ENCODE assay signal across 30 mouse cellular contexts in genomic region chr7:142045344-142045743, GRCm38 (mm10). TPM values are rescaled to one million over a fixed set of nuclear protein-coding genes. Genes with fewer than 3 reads are reported as not detected.
DNase-seq lines count a peak whose midpoint lies in the region; ATAC-seq and TF ChIP-seq lines count a peak whose summit lies in the region.
"Had no signal": no experiment of that assay in that cellular context is flagged by ENCODE, and none has a peak within 500 bp of the region (broad histone marks: within the 10 kb centered on the region; RNA-seq: fewer than 3 reads in every experiment).

No protein-coding gene starts in this region.

- H3K36me3 ChIP-seq in forebrain, embryonic 12.5 days (replicated peaks), result no peaks in the 10 kb centered on the region
- 0 out of 2 replicates have a peak, but pooled peaks cover 3% of the 10 kb centered on the region for H3K36me3 ChIP-seq in forebrain, embryonic 14.5 days (ENCODE audit: control insufficient read depth, insufficient read depth, low read length)
- no peaks in the 10 kb centered on the region for H3K36me3 ChIP-seq in intestine, embryonic 16.5 days (ENCODE audit: control insufficient read depth, insufficient read depth, low read length)
- H3K36me3 ChIP-seq: heart, embryonic 15.5 days; neural tube, embryonic 15.5 days had no signal

- no peaks in the 10 kb centered on the region for H3K27me3 ChIP-seq in forebrain, embryonic 12.5 days
- no peaks in the 10 kb centered on the region for H3K27me3 ChIP-seq in forebrain, embryonic 14.5 days (replicated peaks; ENCODE audit: control insufficient read depth, insufficient read depth, low read length)
- H3K27me3 ChIP-seq in intestine, embryonic 16.5 days (replicated peaks; ENCODE audit: control insufficient read depth, insufficient read depth, low read length), result no peaks in the 10 kb centered on the region
- H3K27me3 ChIP-seq: embryonic facial prominence, embryonic 13.5 days; heart, embryonic 15.5 days; limb, embryonic 12.5 days; neural tube, embryonic 15.5 days; Patski had no signal

- H3K4me1 ChIP-seq in forebrain, embryonic 12.5 days, result peaks cover 5% of the 10 kb centered on the region; the same call in 1 of the 2 replicates
- no peaks in the 10 kb centered on the region for H3K4me1 ChIP-seq in forebrain, embryonic 14.5 days (ENCODE audit: control insufficient read depth, insufficient read depth, low read length)
- H3K4me1 ChIP-seq in intestine, embryonic 16.5 days (ENCODE audit: control insufficient read depth, insufficient read depth, low read length), result peaks cover 10% of the 10 kb centered on the region
- H3K4me1 ChIP-seq: embryonic facial prominence, embryonic 13.5 days; limb, embryonic 12.5 days; neural tube, embryonic 15.5 days had no signal

- WGBS in forebrain, embryonic 12.5 days, result 19% methylated on average over 2 of the region's 2 CpGs
- WGBS in forebrain, embryonic 14.5 days, result 8% methylated on average over 2 of the region's 2 CpGs
- WGBS in intestine, embryonic 16.5 days, result 40% methylated on average over 2 of the region's 2 CpGs

- TF ChIP-seq POLR2A in brain, embryonic 14.5 days (IDR thresholded peaks at IDR 0.05; ENCODE audit: borderline replicate concordance, extremely low read depth, insufficient read depth, insufficient read length, poor library complexity, severe bottlenecking), result no peak

- no peak overlapping the region for H3K27ac ChIP-seq in forebrain, embryonic 12.5 days
- H3K27ac ChIP-seq in forebrain, embryonic 14.5 days (ENCODE audit: low read depth, low read length), result no peak overlapping the region
- peak overlapping the region; percentile 61 for H3K27ac ChIP-seq in intestine, embryonic 16.5 days (ENCODE audit: low read length)
- H3K27ac ChIP-seq: embryonic facial prominence, embryonic 13.5 days; heart, embryonic 15.5 days; hindbrain, embryonic 14.5 days; limb, embryonic 12.5 days; macrophage; neural tube, embryonic 15.5 days had no signal

- no peak for DNase-seq in forebrain, embryonic 14.5 days (ENCODE audit: low spot score)
- peak; percentile 25 for DNase-seq in ES-CJ7 (ENCODE audit: low read depth, low spot score)
- DNase-seq in brain, embryonic 14.5 days (ENCODE audit: low read depth), result peak; percentile 7
- no peak for DNase-seq in right cerebral cortex, postnatal 36 days (ENCODE audit: low spot score in 2 of 2)
- DNase-seq in right cerebral cortex, postnatal 4 days, result no peak
- no peak for DNase-seq in left cerebral cortex, postnatal 10 days (ENCODE audit: extremely low spot score in 1 of 2, low spot score in 2 of 2)
- DNase-seq: adrenal gland, adult 8-10 months; cerebellum, adult 8-10 months; gastrocnemius, postnatal 25 days; heart, postnatal 36 days; kidney, adult 9 months; kidney, postnatal 25 days; layer of hippocampus, postnatal 36 days; liver, postnatal 0 days; thymus, postnatal 25 days had no signal

- no peak overlapping the region for H3K4me3 ChIP-seq in forebrain, embryonic 12.5 days (replicated peaks)
- no peak overlapping the region for H3K4me3 ChIP-seq in forebrain, embryonic 14.5 days (ENCODE audit: low read depth, low read length)
- H3K4me3 ChIP-seq in intestine, embryonic 16.5 days (ENCODE audit: low read length), result no peak overlapping the region
- H3K4me3 ChIP-seq: embryonic facial prominence, embryonic 13.5 days; erythroblast, embryonic 14.5 days; heart, embryonic 15.5 days; limb, embryonic 12.5 days; neural tube, embryonic 15.5 days had no signal

- no peak for ATAC-seq in forebrain, embryonic 12.5 days (ENCODE audit: low FRiP score)
- ATAC-seq in forebrain, embryonic 14.5 days, result no peak
- peak; percentile 54 for ATAC-seq in intestine, embryonic 16.5 days
- ATAC-seq: activated CD4-positive, CD25-positive, alpha-beta regulatory T cell, adult 4 months; forebrain, embryonic 16.5 days; inflammation-experienced regulatory T-cells, adult 6 months; liver, postnatal 0 days; midbrain, embryonic 16.5 days; Patski had no signal

- H3K4me2 ChIP-seq in forebrain, embryonic 12.5 days, result no peak overlapping the region
- H3K4me2 ChIP-seq in forebrain, embryonic 14.5 days (ENCODE audit: low read length), result no peak overlapping the region
- H3K4me2 ChIP-seq in intestine, embryonic 16.5 days (ENCODE audit: low read depth, low read length), result no peak overlapping the region
- H3K4me2 ChIP-seq: embryonic facial prominence, embryonic 13.5 days; heart, embryonic 15.5 days; hindbrain, embryonic 14.5 days; limb, embryonic 12.5 days; liver, embryonic 11.5 days; neural tube, embryonic 15.5 days had no signal

- H3K9me3 ChIP-seq in forebrain, embryonic 12.5 days, result no peaks in the 10 kb centered on the region
- no peaks in the 10 kb centered on the region for H3K9me3 ChIP-seq in forebrain, embryonic 14.5 days (replicated peaks; ENCODE audit: control insufficient read depth, low read length)
- no peaks in the 10 kb centered on the region for H3K9me3 ChIP-seq in intestine, embryonic 16.5 days (ENCODE audit: control insufficient read depth, low read length)
- H3K9me3 ChIP-seq: embryonic facial prominence, embryonic 13.5 days; heart, embryonic 15.5 days; limb, embryonic 12.5 days; neural tube, embryonic 15.5 days had no signal

- H3K9ac ChIP-seq in forebrain, embryonic 12.5 days, result 0 out of 2 replicates have a peak overlapping the region, but pooled peaks have one; percentile 21
- no peak overlapping the region for H3K9ac ChIP-seq in forebrain, embryonic 14.5 days (ENCODE audit: low read length)
- H3K9ac ChIP-seq in intestine, embryonic 16.5 days (ENCODE audit: low read depth, low read length), result no peak overlapping the region
- H3K9ac ChIP-seq: embryonic facial prominence, embryonic 13.5 days; heart, embryonic 15.5 days; hindbrain, embryonic 14.5 days; limb, embryonic 12.5 days; liver, postnatal 0 days; neural tube, embryonic 15.5 days had no signal

- no peak for TF ChIP-seq CTCF in brain, embryonic 14.5 days (IDR thresholded peaks at IDR 0.05; ENCODE audit: borderline replicate concordance, extremely low read depth, insufficient read depth, insufficient read length)

- intact Hi-C loops in left cerebral cortex, postnatal 10 days (cut with DNase I), result no loop called here

RNA-seq across cellular contexts. Expression of gene Mob2, which starts 15.5 kb away (rescaled TPM):
- polyA plus RNA-seq in forebrain, embryonic 12.5 days (2016; fragmentation: Nextera tagmentation; extraction: Ambion mirVana), result 46.4 and 46.9 TPM in 2 replicates
- polyA plus RNA-seq in forebrain, embryonic 14.5 days (2014; fragmentation: Nextera tagmentation; extraction: Ambion mirVana), result 53.6 and 57.9 TPM in 2 replicates
- polyA plus RNA-seq in brain, embryonic 14.5 days (2012; rRNA removed), result 39.4 and 46.5 TPM in 2 replicates
- 57.8 and 64.4 TPM in 2 replicates for polyA plus RNA-seq in intestine, embryonic 16.5 days (2015; fragmentation: Nextera tagmentation; extraction: Ambion mirVana)
- 10 to 100 TPM; 23.6 to 26.7 TPM for total RNA-seq in left cerebral cortex, postnatal 10 days (2021)

RNA-seq across cellular contexts. Expression of gene Dusp8, which starts 50.3 kb away (rescaled TPM):
- polyA plus RNA-seq in forebrain, embryonic 12.5 days (2016; fragmentation: Nextera tagmentation; extraction: Ambion mirVana), result 45.0 and 45.8 TPM in 2 replicates
- polyA plus RNA-seq in forebrain, embryonic 14.5 days (2014; fragmentation: Nextera tagmentation; extraction: Ambion mirVana), result 58.0 and 84.8 TPM in 2 replicates
- polyA plus RNA-seq in brain, embryonic 14.5 days (2012; rRNA removed), result 93.1 and 145 TPM in 2 replicates
- polyA plus RNA-seq in intestine, embryonic 16.5 days (2015; fragmentation: Nextera tagmentation; extraction: Ambion mirVana), result 4.8 and 5.6 TPM in 2 replicates
- total RNA-seq in left cerebral cortex, postnatal 10 days (2021), result 100 to 1,000 TPM; 157 to 164 TPM
- polyA plus RNA-seq: inflammation-experienced regulatory T-cells, adult 6 months had no signal

Comparison
In these comparisons a context has a peak if more than half of its experiments do, and no peak if none do; other contexts are left out.
1. DNase-seq: peak in ES-CJ7 (single experiment) and brain, embryonic 14.5 days (single experiment); none in forebrain, embryonic 14.5 days (single experiment), right cerebral cortex, postnatal 36 days (0 of 2), right cerebral cortex, postnatal 4 days (single experiment) and left cerebral cortex, postnatal 10 days (0 of 2).